Mouse (Mus musculus) ES-Bruce4 (cell line): ENCODE data around the gene Cdca7.

ENCODE experiments used
- CTCF ChIP-seq: IDR thresholded peaks from one replicate; pipeline ENCODE4 v1.8.1; 2011; ENCODE audit warnings: low read depth, low read length
- EP300 ChIP-seq: IDR thresholded peaks from 2 replicates; pipeline ENCODE4 v1.6.1; 2011; ENCODE audit warnings: low read depth, low read length; ENCODE audit not compliant: insufficient read depth
- POLR2A ChIP-seq: IDR thresholded peaks from one replicate; pipeline ENCODE4 v1.8.1; 2011; ENCODE audit warnings: low read length; ENCODE audit not compliant: insufficient read depth

DNA sequence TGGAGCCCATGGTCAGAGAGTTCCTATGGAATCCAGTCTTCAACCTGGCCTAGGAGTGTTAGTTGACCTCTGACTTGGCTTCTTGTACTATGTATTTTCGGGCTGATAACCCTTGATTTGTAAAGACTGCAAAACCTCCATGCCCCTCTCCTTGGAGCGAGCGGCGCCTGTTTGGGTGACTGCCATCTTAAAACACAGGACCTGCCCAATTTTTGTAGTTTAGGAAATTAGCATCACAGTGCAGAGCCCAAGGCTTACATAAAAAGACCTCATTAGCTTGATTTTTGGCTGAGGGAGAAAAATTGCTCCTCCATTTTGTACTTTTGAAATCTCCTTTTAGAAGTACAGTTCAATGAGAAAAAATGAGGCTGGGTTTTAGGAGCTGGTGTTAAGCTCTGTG, 2.2 kb downstream of the Cdca7 start:
- no peak for TF ChIP-seq CTCF
- no peak for TF ChIP-seq EP300
- TF ChIP-seq POLR2A, result no peak
